Mouse (Mus musculus) lung, adult 2 months (tissue): Measurements from ENCODE around the gene Ifitm5.

ENCODE experiments used
- CTCF ChIP-seq: fragments of 200-500 bp; IDR thresholded peaks from 2 replicates; pipeline ENCODE4 v1.5.1; 2011; ENCODE audit warnings: mild to moderate bottlenecking, low read length, control low read depth; ENCODE audit not compliant: insufficient read depth
- POLR2A ChIP-seq: fragments of 200-500 bp; IDR thresholded peaks from 2 replicates; pipeline ENCODE4 v1.6.1; 2011; ENCODE audit warnings: low read depth, mild to moderate bottlenecking, control low read depth, low read length, borderline replicate concordance; ENCODE audit errors: extremely low read depth

DNA sequence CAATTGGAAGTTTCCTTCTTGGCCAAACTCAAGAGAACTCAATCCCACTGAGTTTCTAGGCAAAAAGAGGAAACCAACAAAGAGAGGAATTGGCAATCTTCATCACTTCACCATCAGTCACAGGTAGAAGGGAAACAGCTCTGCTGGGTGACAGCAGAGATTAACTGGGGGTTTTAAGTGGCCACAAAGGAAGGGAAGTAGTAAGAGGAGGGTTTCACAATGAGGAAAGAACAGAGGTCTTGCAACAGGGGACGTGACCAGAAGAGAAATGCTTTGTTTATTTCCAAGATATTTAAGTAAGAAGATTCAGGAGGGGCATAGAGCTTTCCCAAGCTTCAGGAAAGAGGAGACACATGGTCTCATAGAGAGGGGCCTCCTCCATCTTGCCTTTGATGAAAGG is 47.7 kb upstream of the Ifitm5 start:
- TF ChIP-seq CTCF (no peak), POLR2A (no peak)
